Mouse (Mus musculus) lung, postnatal 0 days (tissue): ENCODE measurements around the gene Padi3.

ENCODE experiments used
- CTCF ChIP-seq: IDR thresholded peaks from 2 replicates; pipeline ENCODE4 v1.5.1; 2016; ENCODE audit warnings: antibody characterized with exemption, mild to moderate bottlenecking
- EP300 ChIP-seq: IDR thresholded peaks from 2 replicates; pipeline ENCODE4 v1.6.1; 2016; ENCODE audit warnings: antibody characterized with exemption, mild to moderate bottlenecking, control low read depth

DNA sequence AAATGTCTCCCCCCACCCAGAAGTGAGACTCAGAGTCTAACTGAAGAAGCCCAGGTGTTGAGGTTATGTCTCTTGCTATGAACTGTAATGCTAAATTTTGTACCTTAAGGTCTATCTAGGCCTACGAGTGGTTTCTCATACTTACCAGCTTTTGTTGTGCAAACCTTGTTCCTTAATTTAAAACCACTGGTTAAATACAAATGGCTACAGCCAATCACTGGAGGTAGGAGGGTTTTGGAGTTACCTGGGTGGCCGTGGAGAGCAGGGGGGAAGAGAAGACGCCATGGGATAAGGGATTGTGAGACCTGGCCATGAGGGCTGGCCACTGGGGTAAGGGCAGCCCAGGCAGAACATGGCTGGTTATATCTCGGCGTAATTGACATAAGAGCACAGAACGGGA lies 22.2 kb downstream of the Padi3 start:
- no peak for TF ChIP-seq CTCF
- TF ChIP-seq EP300 = no peak
